Mouse (Mus musculus): Measurements from ENCODE around the gene Cxcr4. TPM values are rescaled to one million over a fixed set of nuclear protein-coding genes. Genes with fewer than 3 reads are reported as not detected.

Cxcr4 gene
- total RNA-seq, 2 experiments from 2014 or later = 22.5 to 23.7 TPM

- peak; percentile 57 for DNase-seq
- intact Hi-C loops (cut with DNase I) = loop anchor here (10.0 kb wide), 1 partner anchor 106 kb away; no protein-coding TSS in a partner anchor
Measured at GRCm38 (mm10) chr1:128580321-128580720, 11.8 kb downstream of the Cxcr4 start.

- no peak for DNase-seq
- intact Hi-C loops (cut with DNase I) = no loop called here
Measured at GRCm38 (mm10) chr1:128578454-128578853, 13.6 kb downstream of the Cxcr4 start.

GRCm38 (mm10) chr1:128575096-128575495, 17.0 kb downstream of the Cxcr4 start:
- DNase-seq = no peak
- intact Hi-C loops (cut with DNase I) = no loop called here

- intact Hi-C loops (cut with DNase I) = no loop called here
- DNase-seq = no peak
Measured at GRCm38 (mm10) chr1:128571033-128571432, 21.1 kb downstream of the Cxcr4 start.

- intact Hi-C loops (cut with DNase I) = no loop called here
- DNase-seq = no peak
Measured at GRCm38 (mm10) chr1:128569992-128570648, 22.0 kb downstream of the Cxcr4 start.

GRCm38 (mm10) chr1:128567224-128568197, 24.6 kb downstream of the Cxcr4 start:
- intact Hi-C loops (cut with DNase I) = no loop called here
- DNase-seq = no peak

GRCm38 (mm10) chr1:128563905-128564304, 28.2 kb downstream of the Cxcr4 start:
- intact Hi-C loops (cut with DNase I) = no loop called here
- DNase-seq = no peak

GRCm38 (mm10) chr1:128561325-128561874, 30.7 kb downstream of the Cxcr4 start:
- intact Hi-C loops (cut with DNase I) = no loop called here
- DNase-seq = peak; percentile 93

GRCm38 (mm10) chr1:128560452-128561324, 31.4 kb downstream of the Cxcr4 start:
- intact Hi-C loops (cut with DNase I) = no loop called here
- DNase-seq = peak; percentile 30

- no peak for DNase-seq
- intact Hi-C loops (cut with DNase I) = no loop called here
Measured at GRCm38 (mm10) chr1:128557953-128558352, 34.1 kb downstream of the Cxcr4 start.

GRCm38 (mm10) chr1:128552545-128552944, 39.5 kb downstream of the Cxcr4 start:
- intact Hi-C loops (cut with DNase I) = no loop called here
- DNase-seq = no peak

GRCm38 (mm10) chr1:128551743-128552397, 40.2 kb downstream of the Cxcr4 start:
- DNase-seq = no peak

GRCm38 (mm10) chr1:128549442-128549841, 42.7 kb downstream of the Cxcr4 start:
- intact Hi-C loops (cut with DNase I) = no loop called here
- no peak for DNase-seq

More at GRCm38 (mm10) chr1:128551743-128552397, 40.2 kb downstream of the Cxcr4 start:
- intact Hi-C loops (cut with DNase I) = no loop called here

GRCm38 (mm10) chr1:128549007-128549406, 43.1 kb downstream of the Cxcr4 start:
- intact Hi-C loops (cut with DNase I) = no loop called here

GRCm38 (mm10) chr1:128548220-128548998, 43.7 kb downstream of the Cxcr4 start:
- no peak for DNase-seq
- intact Hi-C loops (cut with DNase I) = no loop called here

More at GRCm38 (mm10) chr1:128549007-128549406, 43.1 kb downstream of the Cxcr4 start:
- DNase-seq = no peak

GRCm38 (mm10) chr1:128545672-128546071, 46.4 kb downstream of the Cxcr4 start:
- no peak for DNase-seq
- intact Hi-C loops (cut with DNase I) = no loop called here

GRCm38 (mm10) chr1:128543137-128543536, 49.0 kb downstream of the Cxcr4 start:
- no peak for DNase-seq
- intact Hi-C loops (cut with DNase I) = no loop called here

- no peak for DNase-seq
Measured at GRCm38 (mm10) chr1:128542555-128542954, 49.5 kb downstream of the Cxcr4 start.

GRCm38 (mm10) chr1:128540213-128540612, 51.9 kb downstream of the Cxcr4 start:
- no peak for DNase-seq
- intact Hi-C loops (cut with DNase I) = no loop called here

More at GRCm38 (mm10) chr1:128542555-128542954, 49.5 kb downstream of the Cxcr4 start:
- intact Hi-C loops (cut with DNase I) = no loop called here
